Mouse (Mus musculus): ENCODE measurements around the gene Aarsd1. TPM values are rescaled to one million over a fixed set of nuclear protein-coding genes. Genes with fewer than 3 reads are reported as not detected.
"Not testable (repeated sequence)": the region's sequence is repeated elsewhere in the genome, so short reads cannot be mapped to it uniquely, and the experiment has no call there.

The Aarsd1 gene
- polyA plus RNA-seq, 1 experiment from 2014 or later: 52.3 TPM

DNA sequence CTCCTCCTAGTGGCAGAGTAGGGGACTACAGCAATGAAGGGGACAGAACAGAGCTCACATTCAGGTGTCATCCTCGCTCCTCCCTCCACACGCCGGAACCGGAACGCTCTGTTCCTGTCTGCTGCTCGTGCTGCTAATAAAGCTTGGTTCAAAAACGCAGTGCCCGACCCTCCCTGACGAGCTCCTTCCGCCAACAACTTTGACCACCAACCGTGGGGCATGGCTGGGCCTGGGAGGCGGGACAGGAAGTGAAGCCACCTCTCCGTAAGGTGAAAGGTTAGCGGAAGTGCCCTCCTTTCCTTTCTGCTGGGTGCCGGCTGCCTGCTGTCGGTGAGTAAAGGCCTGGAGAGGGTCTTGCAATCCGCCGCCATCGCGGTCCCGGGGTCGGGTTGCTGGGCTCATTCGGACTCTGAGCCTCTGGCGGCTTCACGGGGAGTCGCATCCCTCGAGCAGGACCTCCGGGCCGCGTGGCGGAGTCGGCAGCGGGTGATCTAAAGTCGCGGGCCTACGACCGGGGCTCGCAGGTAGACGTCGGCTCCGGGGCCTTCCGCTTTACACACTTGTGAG lies 24.8 kb upstream of the Aarsd1 start, which contains the start of gene Rpl27:
TSS of gene Rpl27 (plus strand) at position 172 of the 567 bp plus-strand sequence.
- Histone ChIP-seq H3K36me3 (ENCODE audit: control insufficient read depth, insufficient read depth, low read length) (peaks cover 22% of the 10 kb centered on the region), H3K27me3 (ENCODE audit: control insufficient read depth, insufficient read depth, low read length) (no peaks in the 10 kb centered on the region)

DNA sequence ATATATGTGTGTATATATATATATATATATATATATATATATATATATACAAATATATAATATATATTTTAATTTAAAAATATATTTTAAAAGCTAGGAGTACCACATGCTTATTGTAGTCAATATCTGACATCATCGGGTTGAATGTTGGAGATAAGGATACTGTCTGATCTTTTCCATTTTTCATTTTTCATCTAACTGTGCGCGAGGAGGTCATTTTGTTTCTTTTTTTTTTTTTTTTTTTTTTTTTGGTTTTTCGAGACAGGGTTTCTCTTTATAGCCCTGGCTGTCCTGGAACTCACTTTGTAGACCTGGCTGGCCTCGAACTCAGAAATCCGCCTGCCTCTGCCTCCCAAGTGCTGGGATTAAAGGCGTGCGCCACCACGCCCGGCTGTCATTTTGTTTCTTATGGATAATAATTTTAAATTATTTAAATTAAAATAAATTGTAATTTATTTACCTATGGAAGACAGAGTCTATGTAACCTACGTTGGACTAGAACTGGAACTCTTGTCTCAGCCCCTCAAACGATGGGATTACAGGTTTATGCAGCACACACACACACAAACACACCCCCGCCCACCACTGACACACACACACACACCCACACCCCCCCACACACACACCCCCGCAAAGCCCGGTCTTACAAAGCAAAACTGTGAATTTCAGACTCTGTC lies 24.2 kb upstream of the Aarsd1 start:
- Histone ChIP-seq H3K36me3 (ENCODE audit: control insufficient read depth, insufficient read depth, low read length) (peaks cover 22% of the 10 kb centered on the region), H3K4me3 (ENCODE audit: low read depth, low read length) (peak overlapping the region; percentile 79), H3K27ac (ENCODE audit: low read depth, low read length) (0 out of 2 replicates have a peak overlapping the region, but pooled peaks have one; percentile 29), H3K4me2 (peak overlapping the region; percentile 56)
- H3K4me1 ChIP-seq (ENCODE audit: control insufficient read depth, insufficient read depth, low read length); H3K9me3 ChIP-seq (replicated peaks; ENCODE audit: control insufficient read depth, low read length); ATAC-seq (replicated peaks; ENCODE audit: insufficient number of reproducible peaks, low FRiP score, low TSS enrichment); H3K9ac ChIP-seq (ENCODE audit: low read depth, low read length); H3K27me3 ChIP-seq (ENCODE audit: control insufficient read depth, insufficient read depth, low read length): not testable (repeated sequence)
- 41% methylated on average over 14 of the region's 15 CpGs for WGBS (ENCODE audit: insufficient replicate concordance)

More for the DNA sequence above, 24.8 kb upstream of the Aarsd1 start, which contains the start of gene Rpl27:
- under 1% methylated on average over 42 of the region's 42 CpGs for WGBS (ENCODE audit: insufficient replicate concordance)
- ATAC-seq (replicated peaks; ENCODE audit: insufficient number of reproducible peaks, low FRiP score, low TSS enrichment): peak; percentile 96
- Histone ChIP-seq H3K4me1 (ENCODE audit: control insufficient read depth, insufficient read depth, low read length) (peaks cover 4% of the 10 kb centered on the region), H3K9ac (ENCODE audit: low read depth, low read length) (peak within 1 kb of the TSS; percentile 93), H3K9me3 (replicated peaks; ENCODE audit: control insufficient read depth, low read length) (no peaks in the 10 kb centered on the region), H3K4me2 (peak within 1 kb of the TSS; percentile 94), H3K27ac (ENCODE audit: low read depth, low read length) (peak within 1 kb of the TSS; percentile 94), H3K4me3 (ENCODE audit: low read depth, low read length) (peak within 1 kb of the TSS; percentile 79)

DNA sequence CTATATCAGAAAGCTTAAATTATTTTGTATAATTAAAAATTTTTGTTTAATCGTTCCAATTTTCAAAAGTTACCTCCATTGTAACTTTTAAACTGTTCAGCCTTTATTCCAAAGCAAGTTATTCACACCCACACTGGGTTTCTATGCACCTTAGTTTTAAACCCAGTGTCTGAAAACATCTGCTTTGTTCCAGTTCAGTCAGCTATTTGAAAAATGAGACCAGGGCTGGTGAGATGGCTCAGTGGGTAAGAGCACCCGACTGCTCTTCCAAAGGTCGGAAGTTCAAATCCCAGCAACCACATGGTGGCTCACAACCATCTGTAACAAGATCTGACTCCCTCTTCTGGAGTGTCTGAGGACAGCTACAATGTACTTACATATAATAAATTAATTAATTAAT lies 20.6 kb upstream of the Aarsd1 start:
- not testable (repeated sequence) for H3K27ac ChIP-seq (ENCODE audit: low read depth, low read length); H3K36me3 ChIP-seq (ENCODE audit: control insufficient read depth, insufficient read depth, low read length); H3K27me3 ChIP-seq (ENCODE audit: control insufficient read depth, insufficient read depth, low read length); H3K4me3 ChIP-seq (ENCODE audit: low read depth, low read length); H3K9ac ChIP-seq (ENCODE audit: low read depth, low read length); H3K4me1 ChIP-seq (ENCODE audit: control insufficient read depth, insufficient read depth, low read length); H3K9me3 ChIP-seq (replicated peaks; ENCODE audit: control insufficient read depth, low read length); ATAC-seq (replicated peaks; ENCODE audit: insufficient number of reproducible peaks, low FRiP score, low TSS enrichment); H3K4me2 ChIP-seq
- 52% methylated on average over 3 of the region's 3 CpGs for whole genome bisulfite sequencing (ENCODE audit: insufficient replicate concordance)

DNA sequence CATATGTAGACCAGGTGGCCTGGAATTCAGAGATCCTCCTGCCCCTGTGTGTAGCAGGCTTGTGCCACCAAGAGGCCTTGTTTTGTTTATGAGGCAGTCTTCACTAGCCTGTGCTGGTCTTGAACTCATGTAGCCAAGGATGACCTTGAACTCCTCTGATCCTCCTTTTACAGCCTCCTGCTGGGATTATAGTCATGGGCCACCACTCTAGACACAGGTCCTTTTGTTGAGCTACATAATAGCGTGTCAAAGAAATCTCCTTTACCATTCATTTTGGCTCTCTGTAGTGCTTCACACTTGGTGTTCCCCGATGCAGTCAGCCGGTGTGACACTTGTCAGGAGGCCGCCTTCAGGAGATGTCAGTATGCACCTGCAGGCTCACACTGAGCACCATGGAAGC lies 19.5 kb upstream of the Aarsd1 start:
- Histone ChIP-seq H3K4me3 (ENCODE audit: low read depth, low read length) (no peak overlapping the region), H3K27me3 (ENCODE audit: control insufficient read depth, insufficient read depth, low read length) (no peaks in the 10 kb centered on the region), H3K36me3 (ENCODE audit: control insufficient read depth, insufficient read depth, low read length) (peaks cover 6% of the 10 kb centered on the region), H3K27ac (ENCODE audit: low read depth, low read length) (no peak overlapping the region), H3K4me2 (no peak overlapping the region), H3K9ac (ENCODE audit: low read depth, low read length) (no peak overlapping the region), H3K9me3 (replicated peaks; ENCODE audit: control insufficient read depth, low read length) (no peaks in the 10 kb centered on the region), H3K4me1 (ENCODE audit: control insufficient read depth, insufficient read depth, low read length) (no peaks in the 10 kb centered on the region)
- ATAC-seq (replicated peaks; ENCODE audit: insufficient number of reproducible peaks, low FRiP score, low TSS enrichment): no peak
- 80% methylated on average over 4 of the region's 4 CpGs for WGBS (ENCODE audit: insufficient replicate concordance)

DNA sequence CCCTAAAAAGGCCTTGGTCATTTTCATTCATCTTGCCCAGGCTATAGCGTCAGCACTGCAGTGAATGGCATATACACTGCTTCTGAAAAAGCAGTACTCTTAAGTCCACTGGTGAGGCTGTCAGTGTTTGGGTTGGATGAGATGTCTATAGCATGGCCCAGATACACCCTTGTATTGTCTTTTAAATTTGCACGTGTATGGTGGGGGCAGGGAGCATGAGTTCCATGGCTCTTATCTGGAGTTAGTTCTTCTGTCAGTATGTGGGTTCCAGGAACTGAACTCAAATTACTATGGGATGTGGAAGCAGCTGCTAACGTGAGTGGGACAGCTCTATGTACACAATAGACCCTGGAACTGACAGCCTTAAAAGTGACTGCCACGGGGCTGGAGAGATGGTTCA lies 18.4 kb upstream of the Aarsd1 start:
- Histone ChIP-seq H3K27ac (ENCODE audit: low read depth, low read length) (no peak overlapping the region), H3K9me3 (replicated peaks; ENCODE audit: control insufficient read depth, low read length) (no peaks in the 10 kb centered on the region), H3K36me3 (ENCODE audit: control insufficient read depth, insufficient read depth, low read length) (peaks cover 7% of the 10 kb centered on the region), H3K4me1 (ENCODE audit: control insufficient read depth, insufficient read depth, low read length) (no peaks in the 10 kb centered on the region), H3K4me3 (ENCODE audit: low read depth, low read length) (no peak overlapping the region), H3K9ac (ENCODE audit: low read depth, low read length) (no peak overlapping the region), H3K27me3 (ENCODE audit: control insufficient read depth, insufficient read depth, low read length) (no peaks in the 10 kb centered on the region), H3K4me2 (no peak overlapping the region)
- 64% methylated on average over 4 of the region's 4 CpGs for WGBS (ENCODE audit: insufficient replicate concordance)
- no peak for ATAC-seq (replicated peaks; ENCODE audit: insufficient number of reproducible peaks, low FRiP score, low TSS enrichment)

DNA sequence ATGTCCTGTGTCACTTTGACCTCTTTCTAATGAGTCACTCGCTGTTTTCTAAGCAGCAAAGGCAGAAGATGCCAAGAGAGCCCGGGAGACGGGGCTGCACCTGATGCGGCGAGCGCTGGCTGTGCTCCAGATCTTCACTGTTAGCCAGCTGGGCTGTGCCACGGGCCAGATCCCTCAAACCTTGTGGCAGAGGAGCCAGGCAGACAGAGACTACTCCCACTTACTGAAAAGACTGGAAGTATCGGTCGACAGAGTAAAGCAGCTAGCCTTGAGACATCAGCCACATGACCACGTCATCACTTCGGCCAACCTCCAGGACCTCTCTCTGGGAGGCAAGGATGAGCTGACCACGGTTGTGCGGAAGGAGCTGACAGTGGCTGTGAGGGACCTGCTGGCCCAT lies 16.0 kb upstream of the Aarsd1 start:
- WGBS (ENCODE audit: insufficient replicate concordance): 90% methylated on average over 13 of the region's 13 CpGs
- no peaks in the 10 kb centered on the region for H3K27me3 ChIP-seq (ENCODE audit: control insufficient read depth, insufficient read depth, low read length)
- no peaks in the 10 kb centered on the region for H3K4me1 ChIP-seq (ENCODE audit: control insufficient read depth, insufficient read depth, low read length)
- no peak for ATAC-seq (replicated peaks; ENCODE audit: insufficient number of reproducible peaks, low FRiP score, low TSS enrichment)
- no peak overlapping the region for H3K4me2 ChIP-seq
- no peak overlapping the region for H3K9ac ChIP-seq (ENCODE audit: low read depth, low read length)
- H3K9me3 ChIP-seq (replicated peaks; ENCODE audit: control insufficient read depth, low read length): no peaks in the 10 kb centered on the region
- no peak overlapping the region for H3K4me3 ChIP-seq (ENCODE audit: low read depth, low read length)
- no peak overlapping the region for H3K27ac ChIP-seq (ENCODE audit: low read depth, low read length)
- H3K36me3 ChIP-seq (ENCODE audit: control insufficient read depth, insufficient read depth, low read length): peaks cover 13% of the 10 kb centered on the region

DNA sequence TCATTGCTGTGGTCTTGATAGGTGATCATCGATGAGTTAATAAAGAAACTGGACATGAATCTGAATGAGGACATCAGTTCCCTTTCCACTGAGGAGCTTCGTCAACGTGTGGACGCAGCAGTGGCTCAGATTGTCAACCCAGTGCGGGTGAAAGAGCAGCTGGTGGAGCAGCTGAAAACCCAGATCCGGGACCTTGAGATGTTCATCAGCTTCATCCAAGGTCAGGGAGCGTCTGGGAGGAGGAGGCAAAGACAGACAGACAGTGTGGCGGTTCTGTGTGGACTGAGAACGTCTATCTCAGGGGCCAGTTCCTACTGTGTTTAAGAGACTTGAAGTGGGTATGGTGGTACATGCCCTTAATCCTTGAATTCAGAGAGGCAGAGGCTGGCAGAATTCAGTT lies 13.9 kb upstream of the Aarsd1 start:
- H3K4me2 ChIP-seq: no peak overlapping the region
- peaks cover 13% of the 10 kb centered on the region for H3K36me3 ChIP-seq (ENCODE audit: control insufficient read depth, insufficient read depth, low read length)
- 91% methylated on average over 9 of the region's 9 CpGs for WGBS (ENCODE audit: insufficient replicate concordance)
- H3K27ac ChIP-seq (ENCODE audit: low read depth, low read length): no peak overlapping the region
- no peak overlapping the region for H3K4me3 ChIP-seq (ENCODE audit: low read depth, low read length)
- no peaks in the 10 kb centered on the region for H3K9me3 ChIP-seq (replicated peaks; ENCODE audit: control insufficient read depth, low read length)
- no peaks in the 10 kb centered on the region for H3K27me3 ChIP-seq (ENCODE audit: control insufficient read depth, insufficient read depth, low read length)
- ATAC-seq (replicated peaks; ENCODE audit: insufficient number of reproducible peaks, low FRiP score, low TSS enrichment): no peak
- no peak overlapping the region for H3K9ac ChIP-seq (ENCODE audit: low read depth, low read length)
- H3K4me1 ChIP-seq (ENCODE audit: control insufficient read depth, insufficient read depth, low read length): peaks cover 4% of the 10 kb centered on the region

DNA sequence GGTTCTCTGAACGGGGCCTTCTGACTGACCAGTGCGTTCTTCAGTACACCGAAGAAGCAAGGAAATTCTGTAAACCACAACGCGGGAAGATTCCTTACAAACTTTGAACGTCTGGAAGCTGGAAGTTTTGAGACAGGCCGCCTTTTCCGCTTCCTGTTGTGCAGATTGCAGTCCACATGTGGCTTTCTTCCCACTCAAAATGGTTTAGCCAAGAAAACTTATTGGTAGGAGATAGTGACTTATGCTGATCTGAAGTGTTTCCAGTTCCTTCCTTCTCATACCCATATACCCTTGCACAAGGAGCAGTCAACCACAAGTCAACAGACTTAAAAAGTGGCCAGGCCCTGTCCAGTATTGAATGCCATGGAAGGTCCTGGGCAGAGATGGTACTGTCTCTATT lies 8.8 kb upstream of the Aarsd1 start:
- H3K27ac ChIP-seq (ENCODE audit: low read depth, low read length): no peak overlapping the region
- no peaks in the 10 kb centered on the region for H3K27me3 ChIP-seq (ENCODE audit: control insufficient read depth, insufficient read depth, low read length)
- peaks cover 8% of the 10 kb centered on the region for H3K36me3 ChIP-seq (ENCODE audit: control insufficient read depth, insufficient read depth, low read length)
- 0 out of 2 replicates have a peak overlapping the region, but pooled peaks have one; percentile 90 for H3K9ac ChIP-seq (ENCODE audit: low read depth, low read length)
- no peak for ATAC-seq (replicated peaks; ENCODE audit: insufficient number of reproducible peaks, low FRiP score, low TSS enrichment)
- H3K4me2 ChIP-seq: peak overlapping the region; percentile 98
- H3K4me1 ChIP-seq (ENCODE audit: control insufficient read depth, insufficient read depth, low read length): peaks cover 17% of the 10 kb centered on the region
- WGBS (ENCODE audit: insufficient replicate concordance): 55% methylated on average over 8 of the region's 8 CpGs
- H3K4me3 ChIP-seq (ENCODE audit: low read depth, low read length): peak overlapping the region; percentile 95
- no peaks in the 10 kb centered on the region for H3K9me3 ChIP-seq (replicated peaks; ENCODE audit: control insufficient read depth, low read length)
